Mouse (Mus musculus) cerebellum, postnatal 4 days (tissue): ENCODE data around the gene Neurog2.

Experiments used
- DNase-seq, 2 experiments: peaks; one replicate each; pipeline ENCODE4 v3.0.0; 2022; ENCODE audit warnings: low spot score in 2 of 2, mixed read lengths in 1 of 2

Gene Neurog2

DNA sequence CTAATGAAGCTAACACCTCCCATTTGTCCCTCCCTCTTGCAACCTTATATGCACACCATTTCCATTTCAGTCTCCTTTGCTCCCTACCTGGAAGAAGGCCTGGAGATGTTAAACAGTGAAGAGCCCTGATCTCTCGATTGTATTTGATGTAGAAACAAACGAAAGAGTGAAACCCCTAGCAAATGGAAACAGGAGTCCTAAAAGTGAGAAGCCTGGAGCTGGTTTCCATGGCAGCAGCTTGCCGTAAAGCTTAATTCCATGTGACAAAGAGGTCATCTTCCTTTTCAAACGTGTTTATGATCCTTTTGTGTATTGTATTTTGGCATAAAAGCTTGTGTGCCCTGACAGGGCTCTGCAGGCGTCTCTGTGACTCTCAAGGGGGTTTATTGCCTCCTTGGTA lies 9.3 kb downstream of the Neurog2 start:
- no peak for DNase-seq

DNA sequence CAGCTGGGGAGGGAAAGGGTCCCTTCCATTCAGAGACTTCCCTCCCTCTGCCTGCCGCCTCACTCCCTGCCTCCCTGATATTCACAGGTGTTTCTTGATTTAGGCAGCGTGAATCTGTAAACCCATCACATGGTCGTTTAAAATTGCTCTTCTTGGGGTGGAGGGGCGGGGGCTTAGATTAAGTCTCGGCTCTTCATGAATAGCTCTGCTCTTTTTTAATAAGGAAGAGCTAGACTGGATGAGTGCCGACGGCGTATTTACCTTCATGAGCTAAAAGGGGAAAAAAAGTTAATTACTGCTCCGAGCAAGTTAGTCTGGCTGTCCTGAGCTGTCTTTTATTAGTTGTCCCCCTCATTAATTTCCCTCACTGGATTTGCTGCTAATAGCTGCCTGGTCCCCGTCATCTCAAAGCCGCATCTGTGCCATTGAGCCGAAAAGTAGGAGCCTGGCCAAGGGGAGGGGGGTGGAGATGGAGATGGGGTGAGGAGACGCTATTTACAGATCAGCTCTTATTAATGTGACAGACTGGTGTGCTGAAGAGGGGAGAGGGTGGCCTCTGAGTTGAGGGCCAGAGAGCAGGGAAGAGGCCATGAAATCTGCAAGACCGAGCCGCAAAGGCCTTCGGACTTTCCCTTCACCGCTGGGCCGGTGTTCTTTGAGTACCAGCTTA lies 13.4 kb downstream of the Neurog2 start:
- DNase-seq: no peak

DNA sequence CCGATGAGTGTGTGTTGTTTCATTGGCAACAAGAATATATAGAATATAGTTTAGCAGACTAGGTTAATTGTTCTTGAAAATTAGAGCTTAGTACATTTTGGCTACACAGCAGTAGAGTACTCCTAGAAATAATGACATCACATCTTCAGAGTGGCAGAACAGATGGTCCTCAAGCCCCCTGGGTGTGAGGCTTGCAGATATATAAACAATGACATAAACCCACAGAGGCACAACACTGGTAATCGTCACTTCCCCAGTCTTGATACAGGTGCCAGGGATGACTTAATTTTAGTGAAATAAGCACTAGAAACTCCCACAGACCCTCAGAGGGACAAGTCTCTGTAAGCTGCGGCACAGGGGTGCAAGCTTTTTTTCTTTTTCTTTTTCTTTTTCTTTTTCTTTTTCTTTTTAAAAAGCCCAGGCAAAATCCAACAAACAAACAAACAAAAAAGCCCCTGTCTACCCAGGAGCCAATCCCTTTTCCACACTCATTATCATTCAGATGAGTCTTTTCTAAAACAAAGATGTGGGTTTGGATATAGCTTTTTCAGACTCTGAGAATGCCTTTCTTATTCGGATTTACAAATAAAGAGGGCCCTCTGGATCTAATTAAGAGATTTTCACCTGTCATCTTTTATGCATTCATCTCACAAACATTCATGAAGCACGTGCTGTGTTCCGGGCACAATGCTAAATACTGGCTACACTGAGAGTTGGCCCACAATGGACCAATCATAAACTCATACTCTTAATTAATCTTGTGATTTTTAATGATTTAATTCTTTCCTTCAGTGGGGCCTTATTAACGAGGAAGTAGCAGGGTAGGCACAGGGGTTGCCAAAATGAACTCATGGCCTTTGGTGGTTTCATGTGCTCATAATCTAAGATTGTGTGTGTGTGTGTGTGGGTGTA lies 19.1 kb downstream of the Neurog2 start:
- no peak for DNase-seq

DNA sequence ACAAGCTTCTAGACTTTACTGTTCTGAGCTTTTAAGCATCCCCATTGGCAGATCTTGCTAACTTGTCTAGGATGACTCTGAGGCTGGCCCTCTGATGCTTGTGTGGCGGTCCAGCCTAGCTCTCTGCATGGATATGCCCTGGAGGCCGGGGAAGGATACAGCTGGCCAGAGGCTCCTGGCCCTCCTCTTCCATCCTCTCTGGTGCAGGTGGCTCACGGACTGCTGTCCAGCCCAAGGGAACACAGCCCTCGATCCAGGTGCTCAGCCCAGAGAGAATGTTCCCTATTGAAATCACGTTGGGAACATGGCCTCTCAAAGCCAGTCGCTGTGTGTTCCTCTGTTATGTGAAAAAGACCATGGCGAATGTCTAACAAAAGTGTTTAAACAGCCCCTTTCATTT lies 27.8 kb downstream of the Neurog2 start:
- no peak for DNase-seq

DNA sequence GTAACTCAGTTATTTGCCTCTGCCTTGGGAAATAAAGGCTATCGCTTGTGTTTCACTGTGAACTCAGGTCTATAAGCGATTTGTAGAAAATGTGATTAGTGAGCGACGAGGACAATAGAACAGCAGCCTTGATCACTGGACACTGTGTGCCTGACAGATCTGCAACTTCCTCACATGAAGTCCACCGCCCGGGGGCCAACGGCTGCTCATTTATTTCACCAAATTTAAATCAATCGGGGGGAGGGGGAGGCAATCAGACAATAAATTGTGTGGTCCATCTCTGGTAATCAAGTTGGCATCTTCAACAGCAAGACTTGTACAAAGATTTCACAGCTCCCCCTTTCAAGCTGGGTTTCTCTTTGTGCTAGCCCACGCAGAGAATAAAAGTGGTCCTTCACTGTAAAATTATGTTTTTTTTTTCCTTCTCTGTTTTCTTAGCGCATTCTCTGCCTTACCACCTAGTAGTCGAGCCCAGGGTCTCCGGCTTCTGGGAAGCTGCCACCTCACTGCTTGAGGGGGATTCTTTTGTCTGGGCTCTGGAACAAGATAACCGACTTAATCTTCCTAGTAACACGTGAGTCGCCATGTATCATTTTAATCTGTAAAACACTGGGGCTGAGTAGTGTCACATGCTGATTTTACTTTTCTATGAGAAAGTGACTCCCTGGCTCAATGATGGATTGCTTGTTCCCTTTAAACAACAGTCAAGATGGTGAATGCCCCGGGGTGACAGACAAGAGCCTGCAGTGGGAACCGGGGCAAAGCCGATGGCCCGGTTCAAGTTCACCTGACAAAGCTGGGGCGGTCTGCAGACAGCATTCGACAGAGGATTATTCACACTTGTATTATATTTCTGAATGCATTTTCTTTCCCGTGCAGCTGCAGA lies 29.0 kb downstream of the Neurog2 start:
- no peak for DNase-seq

DNA sequence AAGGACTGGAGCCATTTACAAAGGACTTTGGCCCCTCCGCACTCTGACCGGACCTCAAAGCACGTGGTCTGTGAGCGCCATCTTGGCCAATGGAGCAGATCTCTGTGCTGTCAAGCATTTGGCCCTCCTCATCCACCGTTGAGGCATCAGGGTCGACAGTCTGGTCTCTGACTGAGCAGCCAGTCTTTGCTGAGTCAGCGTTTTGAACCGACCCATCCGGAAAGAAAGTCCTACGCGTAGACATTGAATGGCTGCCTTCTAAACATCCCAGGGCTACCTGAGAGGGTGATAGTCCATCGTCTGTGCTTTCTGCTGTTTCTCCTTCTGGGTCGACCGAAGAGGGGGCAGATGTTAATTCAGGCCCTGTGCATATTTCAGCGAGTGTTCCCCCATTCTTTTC lies 46.8 kb downstream of the Neurog2 start:
- no peak for DNase-seq
